Mouse (Mus musculus): ENCODE results near the gene Ndufs2.

Gene Ndufs2

GRCm38 (mm10) chr1:171279721-171280120 lies 28.5 kb upstream of the Ndufs2 start:
- in situ Hi-C loops (cut with MboI, MseI), result loop anchor here (10.0 kb wide), 1 partner anchor 865 kb away; the partner anchor contains the start of gene Dcaf8

GRCm38 (mm10) chr1:171279012-171279705 lies 28.0 kb upstream of the Ndufs2 start:
- in situ Hi-C loops (cut with MboI, MseI), result no loop called here

- in situ Hi-C loops (cut with MboI, MseI), result no loop called here
Measured at GRCm38 (mm10) chr1:171278436-171278835, 27.2 kb upstream of the Ndufs2 start.

GRCm38 (mm10) chr1:171277736-171278135 lies 26.5 kb upstream of the Ndufs2 start:
- in situ Hi-C loops (cut with MboI, MseI), result no loop called here

- in situ Hi-C loops (cut with MboI, MseI), result no loop called here
Measured at GRCm38 (mm10) chr1:171276110-171276748, 25.0 kb upstream of the Ndufs2 start.

GRCm38 (mm10) chr1:171275144-171275734 lies 24.1 kb upstream of the Ndufs2 start:
- in situ Hi-C loops (cut with MboI, MseI), result no loop called here

GRCm38 (mm10) chr1:171274171-171274570 lies 23.0 kb upstream of the Ndufs2 start:
- in situ Hi-C loops (cut with MboI, MseI), result no loop called here

- in situ Hi-C loops (cut with MboI, MseI), result no loop called here
Measured at GRCm38 (mm10) chr1:171272086-171272485, 20.9 kb upstream of the Ndufs2 start.

GRCm38 (mm10) chr1:171271622-171272021 lies 20.4 kb upstream of the Ndufs2 start:
- in situ Hi-C loops (cut with MboI, MseI), result no loop called here

- in situ Hi-C loops (cut with MboI, MseI), result no loop called here
Measured at GRCm38 (mm10) chr1:171271196-171271595, 20.0 kb upstream of the Ndufs2 start.

- in situ Hi-C loops (cut with MboI, MseI), result no loop called here
Measured at GRCm38 (mm10) chr1:171270573-171270900, 19.3 kb upstream of the Ndufs2 start.

- in situ Hi-C loops (cut with MboI, MseI), result no loop called here
Measured at GRCm38 (mm10) chr1:171269848-171270572, 18.8 kb upstream of the Ndufs2 start, which contains the start of gene B4galt3. TSS of gene B4galt3 (plus strand) at chr1:171270328.

- in situ Hi-C loops (cut with MboI, MseI), result no loop called here
Measured at GRCm38 (mm10) chr1:171268341-171268740, 17.2 kb upstream of the Ndufs2 start.

- in situ Hi-C loops (cut with MboI, MseI), result no loop called here
Measured at GRCm38 (mm10) chr1:171265971-171266744, 15.0 kb upstream of the Ndufs2 start.

- in situ Hi-C loops (cut with MboI, MseI), result no loop called here
Measured at GRCm38 (mm10) chr1:171263666-171264461, 12.7 kb upstream of the Ndufs2 start.

- in situ Hi-C loops (cut with MboI, MseI), result no loop called here
Measured at GRCm38 (mm10) chr1:171263185-171263611, 12.0 kb upstream of the Ndufs2 start.

- in situ Hi-C loops (cut with MboI, MseI), result no loop called here
Measured at GRCm38 (mm10) chr1:171262594-171263130, 11.5 kb upstream of the Ndufs2 start.

- in situ Hi-C loops (cut with MboI, MseI), result no loop called here
Measured at GRCm38 (mm10) chr1:171260316-171260715, 9.1 kb upstream of the Ndufs2 start.

- in situ Hi-C loops (cut with MboI, MseI), result no loop called here
Measured at GRCm38 (mm10) chr1:171258921-171259320, 7.7 kb upstream of the Ndufs2 start.

- in situ Hi-C loops (cut with MboI, MseI), result no loop called here
Measured at GRCm38 (mm10) chr1:171257781-171258180, 6.6 kb upstream of the Ndufs2 start.

All from T-helper 1 cell (primary cell).